1 mouse cellular context compared by ENCODE assay signal in the genomic region with DNA sequence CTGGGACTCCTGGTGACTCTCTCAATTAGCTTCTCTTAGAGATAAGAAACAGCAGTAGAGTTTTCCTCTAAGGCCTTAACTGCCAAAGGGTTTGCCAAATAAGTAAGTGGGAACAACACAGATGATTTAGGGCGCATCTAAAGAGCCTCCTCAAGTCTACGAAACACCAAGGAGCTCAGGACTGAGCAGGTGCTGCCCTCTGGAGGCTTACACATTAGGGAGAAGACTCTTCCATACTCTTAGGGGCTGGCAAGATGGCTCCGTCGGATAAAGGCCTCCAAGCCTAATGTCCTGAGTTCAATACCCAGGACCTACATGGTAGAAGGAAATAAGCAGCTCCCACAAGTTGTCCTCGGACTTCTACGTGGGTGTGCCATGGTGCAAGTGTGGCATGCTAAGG.
TF ChIP-seq lines count a peak whose summit lies in the region.

No protein-coding gene starts in this region.

TF ChIP-seq in MEL, 35 proteins besides CTCF, POLR2A, EP300 and RAD21:
- no peak for TF ChIP-seq UBTF (IDR thresholded peaks at IDR 0.05; ENCODE audit: borderline replicate concordance, insufficient read depth, low read depth, low read length)
- no peak for TF ChIP-seq GATA1 (IDR thresholded peaks at IDR 0.05; ENCODE audit: low read depth, low read length)
